Mouse (Mus musculus) ES-E14 (cell line): Measurements from ENCODE around the gene Edem2. TPM values are rescaled to one million over a fixed set of nuclear protein-coding genes. Genes with fewer than 3 reads are reported as not detected.

ENCODE experiments used
- DNase-seq: peaks from one replicate; pipeline ENCODE4 v3.0.0-alpha.2; 2013; ENCODE audit warnings: low read depth, low spot score
- H3K27ac ChIP-seq: 2 replicates; pipeline ENCODE4 v1.5.1; 2012; ENCODE audit warnings: low read depth, mild to moderate bottlenecking, low read length, moderate library complexity, mixed read lengths; ENCODE audit not compliant: poor library complexity, insufficient read depth, severe bottlenecking
- H3K36me3 ChIP-seq: 2 replicates; pipeline ENCODE4 v1.6.1; 2012; ENCODE audit warnings: mild to moderate bottlenecking, low read length, moderate library complexity, mixed read lengths; ENCODE audit not compliant: control insufficient read depth, poor library complexity, insufficient read depth, severe bottlenecking
- H3K4me1 ChIP-seq, 2 experiments: fragments of 150-350 bp in 1 of 2; sonication (generic) in 1 of 2; 2 replicates each; pipeline ENCODE4 v1.6.1; 2012; ENCODE audit warnings: low read length in 2 of 2, mild to moderate bottlenecking in 1 of 2, mixed read lengths in 1 of 2; ENCODE audit not compliant: control insufficient read depth in 2 of 2, insufficient read depth in 2 of 2, poor library complexity in 1 of 2
- H3K4me3 ChIP-seq, 2 experiments: fragments of 150-350 bp in 1 of 2; sonication (generic) in 1 of 2; 2 replicates each; pipeline ENCODE4 v1.5.1; 2012; ENCODE audit warnings: low read length in 2 of 2, low read depth in 1 of 2, mild to moderate bottlenecking in 1 of 2, mixed read lengths in 1 of 2; ENCODE audit not compliant: insufficient read depth in 1 of 2, poor library complexity in 1 of 2, severe bottlenecking in 1 of 2
- H3K9ac ChIP-seq: 2 replicates; pipeline ENCODE4 v1.6.1; 2012; ENCODE audit warnings: low read depth, mild to moderate bottlenecking, low read length, mixed read lengths; ENCODE audit not compliant: poor library complexity, insufficient read depth, severe bottlenecking
- H3K9me3 ChIP-seq: fragments of 150-350 bp; sonication (generic); 2 replicates; pipeline ENCODE4 v1.6.1; 2012; ENCODE audit warnings: low read depth, mild to moderate bottlenecking, low read length; ENCODE audit not compliant: control insufficient read depth, insufficient read depth
- CHD2 ChIP-seq: IDR thresholded peaks from 2 replicates; pipeline ENCODE4 v1.6.1; 2014; ENCODE audit warnings: mild to moderate bottlenecking, low read depth, low read length, inconsistent platforms
- HCFC1 ChIP-seq: IDR thresholded peaks from 2 replicates; pipeline ENCODE4 v1.6.1; 2012; ENCODE audit warnings: low read length, inconsistent platforms, borderline replicate concordance; ENCODE audit not compliant: insufficient read depth
- MAFK ChIP-seq: IDR thresholded peaks from 2 replicates; pipeline ENCODE4 v1.6.1; 2014; ENCODE audit warnings: mild to moderate bottlenecking, low read depth, low read length, inconsistent platforms; ENCODE audit not compliant: insufficient read depth
- ZC3H11A ChIP-seq: IDR thresholded peaks from 2 replicates; pipeline ENCODE4 v1.6.1; 2012; ENCODE audit warnings: low read depth, mild to moderate bottlenecking, inconsistent platforms, low read length, borderline replicate concordance
- ZNF384 ChIP-seq: IDR thresholded peaks from 2 replicates; pipeline ENCODE4 v1.6.1; 2012; ENCODE audit warnings: low read depth, low read length, inconsistent platforms
- in situ Hi-C, 2 experiments: fragments of 600-800 bp; cut with MboI; formaldehyde crosslinking; loops; one replicate each; pipeline ENCODE4 v1.15.1; 2025; ENCODE audit warnings: low sequenced_read_pairs in 2 of 2, inconsistent platforms in 1 of 2; ENCODE audit not compliant: unreplicated experiment in 2 of 2
- total RNA-seq: library from RNA; depleted of rRNA; stranded (reverse); fragments of 300-350 nt; gene quantifications from 2 replicates; pipeline ENCODE4 v1.2.3, GENCODE M21; 2012

Gene Edem2
- total RNA-seq, 1 experiment, result 38.4 TPM

DNA sequence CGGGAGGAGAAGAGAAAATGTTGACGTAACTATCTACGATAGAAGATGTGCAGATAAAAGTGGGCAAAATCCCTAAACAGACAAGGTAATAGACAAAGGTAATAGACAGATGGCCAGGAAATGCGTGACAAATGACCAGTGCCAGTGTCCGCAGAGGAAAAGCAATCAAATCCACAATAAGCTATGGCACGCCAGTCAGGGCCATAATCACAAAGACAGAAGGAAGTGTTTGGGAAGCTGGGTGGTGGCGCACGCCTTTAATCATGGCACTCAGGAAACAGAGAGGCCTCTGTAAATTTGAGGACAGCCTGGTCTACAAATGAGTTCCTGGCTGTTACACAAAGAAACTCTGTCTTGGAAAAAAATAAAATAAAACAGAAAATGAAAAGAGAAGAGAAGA is 48.1 kb downstream of the Edem2 start:
- no peaks in the 10 kb centered on the region; a peak in 1 of 4 replicates for H3K4me1 ChIP-seq
- no peak for DNase-seq
- no peak for TF ChIP-seq ZC3H11A
- TF ChIP-seq MAFK, result no peak
- no peak for TF ChIP-seq HCFC1
- TF ChIP-seq CHD2, result no peak
- TF ChIP-seq ZNF384, result no peak
- H3K9me3 ChIP-seq, result no peaks in the 10 kb centered on the region
- H3K4me3 ChIP-seq, result no peak overlapping the region
- H3K36me3 ChIP-seq, result no peaks in the 10 kb centered on the region
- no peak overlapping the region for H3K27ac ChIP-seq
- in situ Hi-C loops, result no loop called here
- no peak overlapping the region for H3K9ac ChIP-seq

DNA sequence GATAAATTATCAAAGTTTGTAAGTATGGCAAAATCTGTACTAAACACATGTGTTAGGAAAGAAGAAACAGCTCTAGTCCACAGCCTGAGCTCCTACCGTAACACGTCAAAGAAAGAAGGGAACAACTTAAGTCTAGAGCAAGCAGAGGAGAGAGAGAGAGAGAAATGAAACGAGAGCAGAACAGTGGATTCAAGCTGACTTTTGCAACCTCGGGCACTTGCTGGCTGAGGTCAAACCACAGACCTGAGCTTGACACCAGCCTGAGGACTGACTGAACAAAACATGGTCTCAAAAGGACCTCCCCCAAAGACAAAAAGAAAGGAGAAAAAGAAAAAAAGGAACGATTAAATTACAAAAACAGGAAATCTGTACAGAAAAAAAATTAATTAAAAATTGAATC is 48.7 kb downstream of the Edem2 start:
- Histone ChIP-seq H3K27ac (no peak overlapping the region), H3K4me1 (no peaks in the 10 kb centered on the region; a peak in 1 of 4 replicates), H3K9me3 (no peaks in the 10 kb centered on the region), H3K36me3 (no peaks in the 10 kb centered on the region), H3K4me3 (no peak overlapping the region), H3K9ac (no peak overlapping the region)
- in situ Hi-C loops, result no loop called here
- no peak for DNase-seq
- no peak for TF ChIP-seq ZC3H11A
- TF ChIP-seq HCFC1, result no peak
- no peak for TF ChIP-seq MAFK
- no peak for TF ChIP-seq CHD2
- TF ChIP-seq ZNF384, result no peak

DNA sequence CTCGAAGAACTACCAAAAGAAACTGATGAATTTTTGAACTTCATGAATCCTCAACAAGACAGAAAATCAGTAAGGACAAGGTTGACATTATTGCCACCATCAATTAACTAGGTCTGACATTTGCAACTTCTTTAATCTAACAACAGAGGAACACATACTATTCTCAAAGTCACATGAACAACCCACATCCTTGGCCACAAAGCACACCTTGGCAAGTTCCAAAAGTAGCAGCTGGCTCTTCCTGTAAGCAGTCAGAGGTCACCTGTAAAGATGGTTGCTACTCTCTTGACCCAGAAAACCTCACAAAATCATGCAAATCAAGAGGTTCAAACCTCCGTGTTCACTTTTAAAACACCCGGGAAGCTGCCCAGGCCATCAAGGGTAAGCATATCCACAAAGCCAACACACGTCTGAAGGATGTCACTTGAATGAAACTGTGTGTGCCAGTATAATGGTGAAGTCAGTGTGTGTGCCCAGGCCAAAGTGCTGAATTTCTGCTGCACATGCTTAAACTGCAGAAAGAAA is 49.6 kb downstream of the Edem2 start:
- Histone ChIP-seq H3K27ac (no peak overlapping the region), H3K4me3 (no peak overlapping the region), H3K36me3 (no peaks in the 10 kb centered on the region), H3K4me1 (no peaks in the 10 kb centered on the region; a peak in 1 of 4 replicates), H3K9me3 (no peaks in the 10 kb centered on the region), H3K9ac (no peak overlapping the region)
- TF ChIP-seq MAFK, result no peak
- TF ChIP-seq ZNF384, result no peak
- TF ChIP-seq CHD2, result no peak
- TF ChIP-seq ZC3H11A, result no peak
- TF ChIP-seq HCFC1, result no peak
- in situ Hi-C loops, result no loop called here
- no peak for DNase-seq

DNA sequence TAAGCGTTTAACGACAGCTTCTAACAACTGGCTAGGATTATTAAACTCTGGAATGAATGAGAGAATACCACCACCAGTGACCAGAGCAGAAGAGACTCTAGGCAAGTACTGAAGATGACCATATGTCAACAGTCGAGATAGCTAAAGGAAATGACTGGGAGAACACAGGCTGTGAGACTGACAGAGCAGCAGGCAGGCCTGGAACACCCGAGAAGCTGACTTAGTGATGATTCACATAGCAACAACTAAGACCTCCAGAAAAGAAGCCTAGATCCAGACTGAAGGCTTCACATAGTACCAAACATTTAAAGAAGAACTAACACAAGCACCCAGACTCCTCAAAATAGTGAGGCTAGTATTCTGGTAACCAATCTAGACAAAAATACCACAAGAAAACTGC is 54.2 kb downstream of the Edem2 start:
- no peaks in the 10 kb centered on the region for H3K36me3 ChIP-seq
- no peak overlapping the region for H3K27ac ChIP-seq
- H3K9me3 ChIP-seq, result no peaks in the 10 kb centered on the region
- no peaks in the 10 kb centered on the region for H3K4me1 ChIP-seq
- in situ Hi-C loops, result no loop called here
- H3K4me3 ChIP-seq, result no peak overlapping the region
- TF ChIP-seq MAFK (no peak), ZNF384 (no peak), HCFC1 (no peak), ZC3H11A (no peak), CHD2 (no peak)
- no peak overlapping the region for H3K9ac ChIP-seq
- no peak for DNase-seq

DNA sequence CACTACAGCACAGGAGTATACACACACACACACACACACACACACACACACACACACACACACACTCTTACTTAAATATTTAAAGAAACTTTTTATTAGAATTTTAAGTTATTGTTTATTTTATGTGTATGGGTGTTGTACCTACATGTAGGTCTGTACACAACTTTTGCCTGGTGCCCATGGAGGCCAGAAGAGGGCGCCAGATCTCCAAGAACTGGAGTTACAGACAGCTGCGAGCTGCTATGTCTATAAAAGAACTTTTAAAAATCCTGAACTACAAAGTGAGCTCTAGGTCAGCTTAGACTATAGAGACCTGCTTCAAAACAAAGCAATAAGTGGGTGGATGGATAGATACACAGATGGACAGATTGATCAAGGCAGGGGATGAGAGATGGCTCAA is 55.7 kb downstream of the Edem2 start:
- Histone ChIP-seq H3K27ac (no peak overlapping the region), H3K4me3 (no peak overlapping the region), H3K36me3 (no peaks in the 10 kb centered on the region), H3K9me3 (no peaks in the 10 kb centered on the region), H3K9ac (no peak overlapping the region), H3K4me1 (no peaks in the 10 kb centered on the region)
- peak; percentile 56 for DNase-seq
- TF ChIP-seq MAFK, result no peak
- no peak for TF ChIP-seq CHD2
- TF ChIP-seq ZC3H11A, result no peak; the same call in 1 of the 2 replicates
- in situ Hi-C loops, result no loop called here
